Mouse (Mus musculus) spleen, adult 2 months (tissue): ENCODE measurements at regions not wholly inside any gene's neighbourhood (a gene's known extent, or its start where the extent isn't known, plus 50 kb on each side); places are given as distances from the start of the nearest gene placed in this dataset.
"Not testable (repeated sequence)": the region's sequence is repeated elsewhere in the genome, so short reads cannot be mapped to it uniquely, and the experiment has no call there.

Experiments used
- DNase-seq, 2 experiments: peaks; one replicate each; pipeline versions ENCODE4 v3.0.0 to v3.0.0-alpha.2; 2012 to 2021; ENCODE audit warnings: low spot score in 2 of 2, low read depth in 1 of 2
- H3K27ac ChIP-seq: fragments of 200-500 bp; 2 replicates; pipeline ENCODE4 v1.5.1; 2012; ENCODE audit warnings: low read length, inconsistent platforms; ENCODE audit not compliant: insufficient read depth
- H3K27me3 ChIP-seq: fragments of 200-500 bp; 2 replicates; pipeline ENCODE4 v1.6.1; 2012; ENCODE audit warnings: mild to moderate bottlenecking, moderate library complexity, low read length, inconsistent platforms; ENCODE audit not compliant: control insufficient read depth, insufficient read depth
- H3K36me3 ChIP-seq: fragments of 200-500 bp; 2 replicates; pipeline ENCODE4 v1.6.1; 2012; ENCODE audit warnings: mild to moderate bottlenecking, low read length, inconsistent platforms; ENCODE audit not compliant: control insufficient read depth, insufficient read depth
- H3K4me1 ChIP-seq: fragments of 200-500 bp; 2 replicates; pipeline ENCODE4 v1.6.1; 2011; ENCODE audit warnings: inconsistent platforms; ENCODE audit not compliant: control insufficient read depth, insufficient read depth, insufficient read length
- H3K4me3 ChIP-seq: fragments of 200-500 bp; 2 replicates; pipeline ENCODE4 v1.5.1; 2011; ENCODE audit warnings: mild to moderate bottlenecking, inconsistent platforms; ENCODE audit not compliant: insufficient read depth, insufficient read length; ENCODE audit errors: extremely low read depth
- CTCF ChIP-seq: fragments of 200-500 bp; IDR thresholded peaks from 2 replicates; pipeline ENCODE4 v1.5.1; 2011; ENCODE audit warnings: mild to moderate bottlenecking, inconsistent platforms; ENCODE audit not compliant: insufficient read depth, insufficient read length, insufficient replicate concordance; ENCODE audit errors: extremely low read depth
- POLR2A ChIP-seq: fragments of 200-500 bp; IDR thresholded peaks from 2 replicates; pipeline ENCODE4 v1.6.1; 2011; ENCODE audit warnings: low read depth, low read length, inconsistent platforms
- WGBS: fragments of 180-500 bp; shearing (Covaris S2); methylation state at CpG from one replicate; pipeline ENCODE4 v1.1.7; 2018; 5-methylcytosine and 5-hydroxymethylcytosine counted together

DNA sequence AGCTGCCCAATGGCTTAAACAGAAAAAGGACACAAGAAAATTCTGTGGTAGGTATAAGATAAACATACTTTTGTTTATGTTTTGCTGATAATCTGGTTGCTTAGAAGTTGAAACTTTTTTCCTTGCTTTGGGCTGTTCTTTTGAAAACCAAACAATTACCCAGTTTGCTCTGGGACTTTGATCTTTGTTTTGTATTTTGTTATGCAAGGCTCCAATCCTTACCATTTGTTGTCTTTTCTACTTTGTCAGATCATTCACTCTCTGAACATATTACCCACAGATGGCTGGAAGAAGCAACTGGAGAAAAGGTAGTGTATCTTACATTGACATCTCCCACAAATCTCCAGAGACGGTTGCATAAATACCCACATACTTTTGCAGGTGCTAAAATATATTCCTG, 203.1 kb upstream of the Zfp960 start:
- Histone ChIP-seq H3K27ac (no peak overlapping the region), H3K4me3 (no peak overlapping the region), H3K4me1 (no peaks in the 10 kb centered on the region), H3K27me3 (no peaks in the 10 kb centered on the region), H3K36me3 (no peaks in the 10 kb centered on the region)
- TF ChIP-seq CTCF (no peak), POLR2A (no peak)
- DNase-seq = no peak
- WGBS = 69% methylated on average over 1 of the region's 1 CpGs

DNA sequence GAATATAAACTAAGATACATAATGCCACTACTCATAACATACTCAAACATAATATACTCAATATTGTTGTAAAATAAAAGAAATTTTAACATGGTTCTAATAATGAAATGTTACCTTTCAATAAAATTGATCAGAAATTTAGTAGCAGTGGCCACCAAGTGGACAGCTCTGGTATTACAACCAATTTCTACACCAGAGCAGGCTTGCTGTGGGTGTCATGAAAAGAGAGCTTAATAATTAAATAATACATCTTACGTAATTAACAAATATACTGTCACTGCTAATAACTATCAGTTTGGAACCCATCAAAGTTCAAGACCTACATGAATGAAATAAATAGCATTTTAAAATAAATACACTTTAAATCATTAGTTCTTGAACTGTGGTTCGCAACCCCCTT, 163.1 kb upstream of the Zfp960 start:
- TF ChIP-seq POLR2A = no peak
- no peak for TF ChIP-seq CTCF
- Histone ChIP-seq H3K4me1 (no peaks in the 10 kb centered on the region), H3K36me3 (no peaks in the 10 kb centered on the region), H3K27me3 (no peaks in the 10 kb centered on the region), H3K4me3 (no peak overlapping the region), H3K27ac (no peak overlapping the region)
- peak in 1 of 2 experiments; percentile 15 for DNase-seq
- 66% methylated on average over 2 of the region's 2 CpGs for WGBS

DNA sequence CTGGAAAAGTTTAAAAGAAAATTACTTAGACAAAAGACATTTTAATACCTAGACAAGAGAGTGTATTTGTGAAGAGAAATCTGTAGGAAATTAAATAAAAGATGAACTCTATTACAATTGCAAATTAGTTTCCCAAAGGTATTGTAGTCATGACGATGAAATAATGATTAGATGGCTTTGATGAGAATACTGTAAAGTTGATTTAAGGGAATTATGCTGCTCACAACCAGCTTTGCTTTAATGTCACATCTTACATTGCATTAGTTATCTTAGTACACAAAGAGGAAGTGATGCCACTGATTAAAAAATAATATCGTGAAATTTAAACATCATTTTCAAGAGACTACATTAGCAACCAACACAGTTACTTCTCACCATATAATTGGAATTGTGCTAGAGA, 145.7 kb upstream of the Zfp960 start:
- WGBS = 91% methylated on average over 2 of the region's 2 CpGs
- Histone ChIP-seq H3K27ac (no peak overlapping the region), H3K36me3 (no peaks in the 10 kb centered on the region), H3K4me1 (no peaks in the 10 kb centered on the region), H3K4me3 (no peak overlapping the region), H3K27me3 (no peaks in the 10 kb centered on the region)
- TF ChIP-seq CTCF (no peak), POLR2A (no peak)
- DNase-seq = no peak

- Histone ChIP-seq H3K4me3 (no peak overlapping the region), H3K27me3 (no peaks in the 10 kb centered on the region), H3K27ac (no peak overlapping the region), H3K4me1 (no peaks in the 10 kb centered on the region), H3K36me3 (no peaks in the 10 kb centered on the region)
- DNase-seq = no peak
- TF ChIP-seq POLR2A = no peak
- no peak for TF ChIP-seq CTCF
Measured at GRCm38 (mm10) chr17:16926200-16926599, 137.7 kb upstream of the Zfp960 start.

DNA sequence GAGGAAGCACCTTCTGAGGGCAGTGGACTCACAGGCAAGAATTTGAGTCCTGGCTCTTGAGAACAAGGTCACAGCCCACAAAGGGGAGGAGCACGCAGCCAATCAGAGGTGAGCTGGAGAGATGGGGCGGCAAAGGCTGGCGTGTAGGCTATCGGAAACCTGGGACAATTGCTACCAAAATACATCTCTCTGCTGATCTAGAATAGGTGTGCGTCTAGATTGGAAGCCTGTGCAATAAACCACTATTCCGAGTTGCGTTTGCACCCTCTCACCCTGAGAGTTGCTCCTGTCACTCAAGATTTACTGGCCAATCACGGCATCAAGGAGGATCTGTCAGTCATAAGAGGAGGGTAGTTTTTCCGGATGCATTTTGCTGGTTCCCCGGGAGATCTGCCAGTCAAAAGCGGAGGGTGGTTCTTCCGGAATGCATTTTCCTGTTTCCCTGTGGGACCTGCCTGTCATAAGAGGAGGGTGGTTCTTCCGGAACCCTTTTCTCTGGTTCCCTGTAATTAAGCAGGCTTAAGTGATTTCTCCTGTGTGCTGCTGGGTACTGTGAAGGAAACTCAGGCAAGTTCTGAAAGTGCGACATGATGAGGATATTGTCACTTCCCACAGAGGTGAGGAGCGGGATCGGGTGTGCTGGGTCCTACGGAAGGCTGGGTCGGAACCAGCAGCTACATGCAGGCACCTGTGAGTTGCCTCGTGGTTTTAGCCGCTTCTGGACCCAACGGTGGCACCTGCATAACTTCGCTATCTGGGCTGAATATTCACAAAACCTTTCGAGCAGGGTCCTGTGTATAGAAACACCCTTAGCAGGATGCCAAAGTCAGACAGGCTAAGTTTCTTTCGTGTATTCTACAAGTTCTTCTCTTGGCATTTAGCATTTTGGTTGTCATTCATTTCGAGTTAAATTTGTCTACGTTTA, 112.6 kb upstream of the Zfp960 start:
- H3K27me3 ChIP-seq, H3K4me1 ChIP-seq, H3K36me3 ChIP-seq: not testable (repeated sequence)
- DNase-seq = peak; percentile 85 to 87
- Histone ChIP-seq H3K4me3 (peak overlapping the region; percentile 62), H3K27ac (peak overlapping the region; percentile 45)
- WGBS = 2% methylated on average over 26 of the region's 26 CpGs

- WGBS = 11% methylated on average over 2 of the region's 2 CpGs
- not testable (repeated sequence) for H3K27ac ChIP-seq, H3K36me3 ChIP-seq, H3K4me1 ChIP-seq, DNase-seq, H3K27me3 ChIP-seq, H3K4me3 ChIP-seq
Measured at GRCm38 (mm10) chr17:16952146-16952545, 111.8 kb upstream of the Zfp960 start.

GRCm38 (mm10) chr17:16997241-16997640, 66.7 kb upstream of the Zfp960 start:
- H3K4me3 ChIP-seq, DNase-seq, H3K36me3 ChIP-seq: not testable (repeated sequence)

DNA sequence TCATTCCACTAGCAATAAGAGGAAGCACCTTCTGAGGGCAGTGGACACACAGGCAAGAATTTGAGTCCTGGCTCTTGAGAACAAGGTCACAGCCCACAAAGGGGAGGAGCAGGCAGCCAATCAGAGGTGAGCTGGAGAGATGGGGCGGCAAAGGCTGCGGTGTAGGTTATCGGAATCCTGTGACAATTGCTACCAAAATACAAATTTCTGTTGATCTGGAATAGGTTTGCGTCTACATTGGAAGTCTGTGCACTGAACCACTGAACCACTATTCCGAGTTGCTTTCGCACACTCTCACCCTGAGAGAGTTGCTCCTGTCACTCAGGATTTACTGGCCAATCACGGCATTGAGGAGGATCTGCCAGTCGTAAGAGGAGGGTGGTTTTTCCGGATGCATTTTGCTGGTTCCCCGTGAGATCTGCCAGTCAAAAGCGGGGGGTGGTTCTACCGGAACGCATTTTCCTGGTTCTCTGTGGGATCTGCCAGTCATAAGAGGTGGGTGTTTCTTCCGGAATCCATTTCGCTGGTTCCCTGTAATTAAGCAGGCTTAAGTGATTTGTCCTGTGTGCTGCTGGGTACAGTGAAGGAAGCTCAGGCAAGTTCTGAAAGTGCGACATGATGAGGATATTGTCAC, 59.2 kb upstream of the Zfp960 start:
- Histone ChIP-seq H3K27ac (peak overlapping the region; percentile 51), H3K4me3 (peak overlapping the region; percentile 65)
- DNase-seq = peak; percentile 76 to 77
- H3K27me3 ChIP-seq, H3K36me3 ChIP-seq, H3K4me1 ChIP-seq: not testable (repeated sequence)
- 1% methylated on average over 16 of the region's 16 CpGs for WGBS

More at GRCm38 (mm10) chr17:16997241-16997640, 66.7 kb upstream of the Zfp960 start:
- H3K27ac ChIP-seq, H3K4me1 ChIP-seq, H3K27me3 ChIP-seq: not testable (repeated sequence)
- WGBS = 86% methylated on average over 21 of the region's 21 CpGs

- Histone ChIP-seq H3K27ac (peak overlapping the region; percentile 51; the same call in 1 of the 2 replicates), H3K4me3 (peak overlapping the region; percentile 65)
- H3K4me1 ChIP-seq, H3K27me3 ChIP-seq, H3K36me3 ChIP-seq: not testable (repeated sequence)
- 8% methylated on average over 11 of the region's 11 CpGs for WGBS
- peak in 1 of 2 experiments; percentile 32 for DNase-seq
Measured at GRCm38 (mm10) chr17:17005267-17005666, 58.6 kb upstream of the Zfp960 start.
